Mouse (Mus musculus) liver, embryonic 14.5 days (tissue): Measurements from ENCODE around the gene Sesn3.

Experiments used
- CTCF ChIP-seq: IDR thresholded peaks from 2 replicates; pipeline ENCODE4 v1.5.1; 2016; ENCODE audit warnings: antibody characterized with exemption, low read depth, control low read depth
- EP300 ChIP-seq: IDR thresholded peaks from 2 replicates; pipeline ENCODE4 v1.6.1; 2016; ENCODE audit warnings: antibody characterized with exemption, low read depth

- TF ChIP-seq CTCF: no peak
- no peak for TF ChIP-seq EP300
Observed at GRCm38 (mm10) chr9:14261150-14261549, 13.7 kb upstream of the Sesn3 start.
